Mouse (Mus musculus) embryonic fibroblast, embryonic 13.5 days (primary cell): ENCODE results near the gene Slc16a1.
A peak's percentile ranks its signal among the peaks of the same experiment; 100 is the strongest.

Experiments used
- CTCF ChIP-seq: IDR thresholded peaks from 2 replicates; pipeline ENCODE4 v1.5.1; 2011; ENCODE audit warnings: mild to moderate bottlenecking, control low read depth, low read length, moderate library complexity, borderline replicate concordance; ENCODE audit not compliant: insufficient read depth
- POLR2A ChIP-seq: IDR thresholded peaks from 2 replicates; pipeline ENCODE4 v1.6.1; 2011; ENCODE audit warnings: low read depth, mild to moderate bottlenecking, control low read depth, low read length, moderate library complexity

DNA sequence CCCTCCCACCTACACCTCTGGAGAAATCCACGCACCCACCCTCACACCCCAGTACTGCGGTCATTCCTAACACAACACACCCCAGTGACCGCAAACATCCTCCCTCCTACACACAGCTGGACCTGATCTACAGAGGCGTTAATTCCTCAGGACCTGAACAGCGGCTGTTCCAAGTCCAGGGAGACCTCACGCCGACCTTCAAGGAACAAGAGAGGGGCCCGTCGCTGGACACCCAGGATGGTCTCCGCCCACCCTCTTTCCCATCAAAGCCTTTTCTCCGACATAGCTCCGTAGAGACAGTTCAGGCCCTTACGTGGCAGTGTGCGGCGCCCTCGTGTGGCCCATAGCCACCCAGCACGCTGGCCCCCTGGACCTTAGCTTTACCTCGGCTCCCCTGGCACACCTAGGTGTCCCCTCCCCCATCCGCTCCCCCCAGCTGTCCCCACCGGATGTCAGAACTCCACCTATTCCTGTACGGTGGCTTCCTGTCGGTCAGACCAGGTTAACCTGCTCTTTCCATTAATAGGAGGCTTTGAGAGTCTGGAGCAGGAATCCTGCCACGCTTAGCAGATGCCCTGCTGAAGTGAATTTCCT, 36.9 kb downstream of the Slc16a1 start:
- TF ChIP-seq CTCF (peak; percentile 87), POLR2A (no peak)
